Mouse (Mus musculus) forebrain, embryonic 14.5 days (tissue): ENCODE measurements around the gene B4galnt1. TPM values are rescaled to one million over a fixed set of nuclear protein-coding genes. Genes with fewer than 3 reads are reported as not detected.

Experiments
- polyA plus RNA-seq: library from polyadenylated mRNA; unstranded; fragments of >200 nt; fragmentation: Nextera tagmentation; extraction: Ambion mirVana; gene quantifications from 2 replicates; pipeline ENCODE4 v1.2.1, GENCODE M21; 2014

The B4galnt1 gene
- polyA plus RNA-seq, 1 experiment from 2014 or later = 30.7 TPM

Other genes with a start within 250 kb of the B4galnt1 start
- gene Ctdsp2, start 186.5 kb upstream of the B4galnt1 start, polyA plus RNA-seq = 30.2 and 34.5 TPM in 2 replicates
- 0.07 and 0.70 TPM in 2 replicates for gene Avil, start 164.5 kb upstream of the B4galnt1 start, polyA plus RNA-seq
- 64.4 and 65.4 TPM in 2 replicates for gene Tsfm, start 134.4 kb upstream of the B4galnt1 start, polyA plus RNA-seq
- gene Mettl1, start 123.8 kb upstream of the B4galnt1 start, polyA plus RNA-seq = 21.4 and 22.3 TPM in 2 replicates
- 0.06 TPM in 1 of 2 replicates, not detected in the other for gene Eef1akmt3, start 123.7 kb upstream of the B4galnt1 start, polyA plus RNA-seq
- gene Cyp27b1, start 117.0 kb upstream of the B4galnt1 start, polyA plus RNA-seq = 0.09 TPM in 1 of 2 replicates, not detected in the other
- 8.2 and 8.8 TPM in 2 replicates for gene March9, start 105.0 kb upstream of the B4galnt1 start, polyA plus RNA-seq
- gene Cdk4, start 101.7 kb upstream of the B4galnt1 start, polyA plus RNA-seq = 1,959 and 2,468 TPM in 2 replicates
- gene Tspan31, start 95.0 kb upstream of the B4galnt1 start, polyA plus RNA-seq = 36.7 and 44.5 TPM in 2 replicates
- gene Agap2, start 89.9 kb upstream of the B4galnt1 start, polyA plus RNA-seq = 3.9 and 4.7 TPM in 2 replicates
- 53.0 and 66.3 TPM in 2 replicates for gene Os9, start 44.1 kb upstream of the B4galnt1 start, polyA plus RNA-seq
- 0.69 and 0.95 TPM in 2 replicates for gene Slc26a10, start 15.4 kb downstream of the B4galnt1 start, polyA plus RNA-seq
- gene Arhgef25, start 24.9 kb downstream of the B4galnt1 start, polyA plus RNA-seq = 21.4 and 22.9 TPM in 2 replicates
- gene Dtx3, start 30.5 kb downstream of the B4galnt1 start, polyA plus RNA-seq = 148 and 187 TPM in 2 replicates
- gene Pip4k2c, start 46.4 kb downstream of the B4galnt1 start, polyA plus RNA-seq = 15.3 and 17.4 TPM in 2 replicates
- 47.6 and 68.8 TPM in 2 replicates for gene Kif5a, start 98.1 kb downstream of the B4galnt1 start, polyA plus RNA-seq
- 286 and 300 TPM in 2 replicates for gene Dctn2, start 101.1 kb downstream of the B4galnt1 start, polyA plus RNA-seq
- gene Mbd6, start 123.8 kb downstream of the B4galnt1 start, polyA plus RNA-seq = 8.4 and 11.2 TPM in 2 replicates
- 124 and 135 TPM in 2 replicates for gene Mars, start 146.6 kb downstream of the B4galnt1 start, polyA plus RNA-seq
- 0.70 and 1.2 TPM in 2 replicates for gene Arhgap9, start 156.7 kb downstream of the B4galnt1 start, polyA plus RNA-seq
- gene Gli1, start 176.7 kb downstream of the B4galnt1 start, polyA plus RNA-seq = 0.55 and 1.0 TPM in 2 replicates
- gene Inhbe, start 189.2 kb downstream of the B4galnt1 start, polyA plus RNA-seq = not detected in 2 replicates
- not detected in 2 replicates for gene Inhbc, start 205.2 kb downstream of the B4galnt1 start, polyA plus RNA-seq
- gene R3hdm2, start 215.1 kb downstream of the B4galnt1 start, polyA plus RNA-seq = 24.2 and 32.4 TPM in 2 replicates